In the genomic region with DNA sequence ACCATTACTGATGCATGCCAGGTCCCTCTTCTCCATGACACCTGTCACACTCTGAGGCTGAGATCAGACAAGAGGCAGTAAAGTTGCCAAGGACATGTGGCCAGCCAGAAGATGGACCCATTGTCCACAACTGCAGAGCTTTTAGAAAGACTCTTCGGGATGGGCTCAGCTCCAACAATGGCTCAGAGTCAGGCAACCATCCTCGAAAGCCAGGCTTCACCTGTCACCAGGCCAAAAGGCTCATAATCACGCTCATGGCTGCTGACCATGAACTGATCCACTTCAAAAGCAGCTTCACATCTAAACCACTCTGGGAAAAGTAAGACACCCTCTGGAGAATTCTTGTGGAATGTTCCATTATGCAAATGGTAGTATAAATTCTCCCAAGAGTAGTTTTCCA, we compare ENCODE assay signal across 12 mouse cellular contexts.
DNase-seq lines count a peak whose midpoint lies in the region.
"Had no signal": no experiment of that assay in that cellular context is flagged by ENCODE, and none has a peak within 500 bp of the region (broad histone marks: within the 10 kb centered on the region; RNA-seq: fewer than 3 reads in every experiment).

No protein-coding gene starts in this region.

- DNase-seq in adrenal gland, postnatal 14 days: peak; percentile 35
- DNase-seq in adrenal gland, adult 18-20 months (ENCODE audit: low spot score in 2 of 2): no peak
- DNase-seq in gastrocnemius, postnatal 10 days: peak; percentile 43
- DNase-seq in gastrocnemius, adult 18-20 months (ENCODE audit: low spot score): no peak
- peak; percentile 48 for DNase-seq in lung, postnatal 10 days
- no peak for DNase-seq in lung, adult 18-20 months
- DNase-seq in adrenal gland, postnatal 25 days: peak; percentile 14
- DNase-seq in thymus, postnatal 25 days: no peak
- DNase-seq: cerebellum, adult 2 months; forebrain, postnatal 0 days; heart, postnatal 14 days; kidney, adult 18-20 months had no signal

Comparison
In these comparisons a context has a peak if more than half of its experiments do, and no peak if none do; other contexts are left out.
1. DNase-seq: peak in adrenal gland, postnatal 14 days (single experiment), gastrocnemius, postnatal 10 days (single experiment), lung, postnatal 10 days (single experiment) and adrenal gland, postnatal 25 days (single experiment); none in adrenal gland, adult 18-20 months (0 of 2), gastrocnemius, adult 18-20 months (single experiment), lung, adult 18-20 months (0 of 2) and thymus, postnatal 25 days (single experiment).